25 mouse cellular contexts compared by ENCODE assay signal in genomic region chr8:9248109-9248821, GRCm38 (mm10).
DNase-seq lines count a peak whose midpoint lies in the region; ATAC-seq and TF ChIP-seq lines count a peak whose summit lies in the region.
"Had no signal": no experiment of that assay in that cellular context is flagged by ENCODE, and none has a peak within 500 bp of the region (broad histone marks: within the 10 kb centered on the region; RNA-seq: fewer than 3 reads in every experiment).

No protein-coding gene starts in this region.

- H3K4me1 ChIP-seq in midbrain, embryonic 16.5 days (ENCODE audit: control insufficient read depth, insufficient read depth, low read length), result peaks cover 11% of the 10 kb centered on the region
- no peaks in the 10 kb centered on the region for H3K4me1 ChIP-seq in liver, embryonic 12.5 days
- H3K4me1 ChIP-seq: heart, embryonic 15.5 days; megakaryocyte, embryonic 14.5 days had no signal

- no peak overlapping the region; the same call in 1 of the 2 replicates for H3K9ac ChIP-seq in midbrain, embryonic 16.5 days (ENCODE audit: low read depth, low read length)
- H3K9ac ChIP-seq in liver, embryonic 12.5 days, result no peak overlapping the region
- H3K9ac ChIP-seq: forebrain, postnatal 0 days; heart, embryonic 15.5 days; liver, postnatal 0 days had no signal

- no peaks in the 10 kb centered on the region for H3K9me3 ChIP-seq in midbrain, embryonic 16.5 days (replicated peaks; ENCODE audit: control insufficient read depth, low read length, poor library complexity, severe bottlenecking)
- no peaks in the 10 kb centered on the region for H3K9me3 ChIP-seq in liver, embryonic 12.5 days (replicated peaks)
- H3K9me3 ChIP-seq: heart, embryonic 15.5 days had no signal

- H3K27ac ChIP-seq in layer of hippocampus, adult 2 months, result peak overlapping the region; percentile 67
- H3K27ac ChIP-seq in midbrain, embryonic 16.5 days (ENCODE audit: low read length), result peak overlapping the region; percentile 45
- no peak overlapping the region for H3K27ac ChIP-seq in liver, embryonic 12.5 days
- H3K27ac ChIP-seq: heart, embryonic 15.5 days had no signal

- H3K27me3 ChIP-seq in midbrain, embryonic 16.5 days (ENCODE audit: control insufficient read depth, insufficient read depth, low read depth, low read length), result no peaks in the 10 kb centered on the region
- no peaks in the 10 kb centered on the region for H3K27me3 ChIP-seq in liver, embryonic 12.5 days (replicated peaks)
- H3K27me3 ChIP-seq: CH12.LX; heart, embryonic 15.5 days; megakaryocyte, embryonic 14.5 days had no signal

- no peak for TF ChIP-seq CTCF in layer of hippocampus, adult 2 months (conservative IDR thresholded peaks at IDR 0.05)
- no peak for TF ChIP-seq CTCF in brain, embryonic 14.5 days (IDR thresholded peaks at IDR 0.05; ENCODE audit: borderline replicate concordance, extremely low read depth, insufficient read depth, insufficient read length)

- H3K4me2 ChIP-seq in midbrain, embryonic 16.5 days (ENCODE audit: low read length), result no peak overlapping the region
- H3K4me2 ChIP-seq in liver, embryonic 12.5 days, result no peak overlapping the region
- H3K4me2 ChIP-seq: heart, embryonic 15.5 days had no signal

- H3K36me3 ChIP-seq in midbrain, embryonic 16.5 days (ENCODE audit: control insufficient read depth, insufficient read depth, low read length), result no peaks in the 10 kb centered on the region
- H3K36me3 ChIP-seq in liver, embryonic 12.5 days, result no peaks in the 10 kb centered on the region
- H3K36me3 ChIP-seq: heart, embryonic 15.5 days had no signal

- WGBS in midbrain, embryonic 16.5 days, result 55% methylated on average over 17 of the region's 17 CpGs
- WGBS in liver, embryonic 12.5 days (ENCODE audit: insufficient replicate concordance), result 63% methylated on average over 17 of the region's 17 CpGs

- no peak for DNase-seq in frontal cortex, postnatal 25 days (ENCODE audit: low spot score in 2 of 2)
- DNase-seq in layer of hippocampus, adult 2 months (ENCODE audit: low spot score in 2 of 2), result no peak
- DNase-seq in layer of hippocampus, postnatal 14 days (ENCODE audit: low spot score in 2 of 2), result no peak
- DNase-seq in brain, embryonic 14.5 days (ENCODE audit: low read depth), result peak; percentile 49
- DNase-seq: adrenal gland, postnatal 25 days; cerebellum, adult 18-20 months; forebrain, postnatal 0 days; gastrocnemius, postnatal 10 days; heart, postnatal 4 days; kidney, adult 11 months; kidney, postnatal 10 days; left cerebral cortex, postnatal 4 days; liver; liver, postnatal 0 days; lung, postnatal 14 days; spleen, adult 18-20 months; thymus, postnatal 25 days had no signal

- H3K4me3 ChIP-seq in layer of hippocampus, adult 2 months, result no peak overlapping the region
- H3K4me3 ChIP-seq in midbrain, embryonic 16.5 days (ENCODE audit: low read depth, low read length), result no peak overlapping the region
- no peak overlapping the region for H3K4me3 ChIP-seq in liver, embryonic 12.5 days
- H3K4me3 ChIP-seq: erythroblast, embryonic 14.5 days; heart, embryonic 15.5 days; megakaryocyte, embryonic 14.5 days; myocyte had no signal

- peak; percentile 88 for ATAC-seq in frontal cortex, adult (ENCODE audit: low TSS enrichment)
- peak; percentile 56; the same call in 1 of the 2 replicates for ATAC-seq in midbrain, embryonic 16.5 days
- ATAC-seq in liver, embryonic 12.5 days, result no peak
- ATAC-seq: forebrain, postnatal 0 days; liver, postnatal 0 days had no signal

- TF ChIP-seq POLR2A in brain, embryonic 14.5 days (IDR thresholded peaks at IDR 0.05; ENCODE audit: borderline replicate concordance, extremely low read depth, insufficient read depth, insufficient read length, poor library complexity, severe bottlenecking), result no peak
